Mouse (Mus musculus) erythroblast, embryonic 14.5 days (primary cell): ENCODE results near the gene Cdk18.

Source experiments
- GATA1 ChIP-seq: IDR thresholded peaks from 2 replicates; pipeline ENCODE4 v1.6.1; 2012; ENCODE audit warnings: low read length, inconsistent platforms, mixed read lengths
- TAL1 ChIP-seq: IDR thresholded peaks from 3 replicates; pipeline ENCODE4 v1.6.1; 2012; ENCODE audit warnings: low read length, inconsistent platforms, mixed read lengths

GRCm38 (mm10) chr1:132099016-132099415 lies 40.5 kb downstream of the Cdk18 start:
- TF ChIP-seq GATA1 (no peak), TAL1 (no peak)
